8 mouse cellular contexts compared by ENCODE assay signal in the genomic region with DNA sequence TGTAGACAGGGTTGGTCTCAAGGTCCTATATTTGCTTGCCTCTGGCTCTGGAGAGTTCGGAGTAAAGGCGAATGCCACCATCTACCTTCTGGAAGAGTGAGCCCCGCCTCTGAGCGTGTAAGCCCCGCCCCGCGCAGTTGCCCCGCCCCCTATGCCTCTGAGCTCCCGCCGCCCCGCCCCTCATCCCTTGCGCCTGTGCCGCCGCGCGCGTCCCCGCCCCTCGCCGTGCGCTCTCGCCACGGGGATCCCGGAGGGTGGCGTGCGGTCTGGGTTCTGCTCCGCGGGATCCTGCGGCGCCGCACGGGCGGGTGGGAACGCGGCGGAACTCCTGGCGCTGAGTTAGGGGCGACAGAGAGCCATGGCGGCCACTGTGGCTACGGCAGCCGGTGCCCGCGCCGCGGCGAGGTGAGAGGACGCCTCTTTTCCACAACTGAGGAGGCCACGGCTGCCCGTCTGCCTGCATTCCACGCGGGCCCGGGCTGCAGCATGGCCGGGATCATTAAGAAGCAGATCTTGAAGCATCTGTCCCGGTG. TPM values are rescaled to one million over a fixed set of nuclear protein-coding genes. Genes with fewer than 3 reads are reported as not detected.
DNase-seq lines count a peak whose midpoint lies in the region; ATAC-seq lines count a peak whose summit lies in the region.

TSS of gene Uhrf1bp1 (plus strand) at position 177 of the 533 bp plus-strand sequence.

- under 1% methylated on average over 54 of the region's 54 CpGs for WGBS in forebrain, embryonic 10.5 days
- WGBS in heart, embryonic 14.5 days: under 1% methylated on average over 53 of the region's 54 CpGs
- under 1% methylated on average over 54 of the region's 54 CpGs for WGBS in liver, embryonic 12.5 days (ENCODE audit: insufficient replicate concordance)
- WGBS in stomach, embryonic 14.5 days: under 1% methylated on average over 54 of the region's 54 CpGs

- H3K4me3 ChIP-seq in forebrain, embryonic 10.5 days: peak within 1 kb of the TSS; percentile 66
- peak within 1 kb of the TSS; percentile 52 to 92 for H3K4me3 ChIP-seq in heart, embryonic 14.5 days (ENCODE audit: control insufficient read depth in 1 of 2, insufficient read depth in 1 of 2, low read depth in 1 of 2, low read length in 2 of 2)
- peak within 1 kb of the TSS; percentile 94 for H3K4me3 ChIP-seq in liver, embryonic 12.5 days
- H3K4me3 ChIP-seq in stomach, embryonic 14.5 days (ENCODE audit: low read depth, low read length): peak within 1 kb of the TSS; percentile 75

- peak within 1 kb of the TSS; percentile 81 for H3K4me2 ChIP-seq in heart, embryonic 14.5 days (ENCODE audit: low read length)
- H3K4me2 ChIP-seq in liver, embryonic 12.5 days: peak within 1 kb of the TSS; percentile 99
- peak within 1 kb of the TSS; percentile 76 for H3K4me2 ChIP-seq in stomach, embryonic 14.5 days (replicated peaks; ENCODE audit: low read depth, low read length)

- peak within 1 kb of the TSS; percentile 96 for H3K9ac ChIP-seq in heart, embryonic 14.5 days (ENCODE audit: low read length)
- peak within 1 kb of the TSS; percentile 94 for H3K9ac ChIP-seq in liver, embryonic 12.5 days
- H3K9ac ChIP-seq in stomach, embryonic 14.5 days (replicated peaks; ENCODE audit: low read depth, low read length): peak within 1 kb of the TSS; percentile 75

- H3K27ac ChIP-seq in forebrain, embryonic 10.5 days: peak within 1 kb of the TSS; percentile 94
- H3K27ac ChIP-seq in heart, embryonic 14.5 days (replicated peaks in 1 of 2; ENCODE audit: control insufficient read depth in 1 of 2, insufficient read depth in 1 of 2, low read depth in 2 of 2, low read length in 2 of 2): peak within 1 kb of the TSS; percentile 54 to 82
- peak within 1 kb of the TSS; percentile 89 for H3K27ac ChIP-seq in liver, embryonic 12.5 days
- peak within 1 kb of the TSS; percentile 66; the same call in 1 of the 2 replicates for H3K27ac ChIP-seq in stomach, embryonic 14.5 days (ENCODE audit: low read length)

- H3K9me3 ChIP-seq in forebrain, embryonic 10.5 days: no peaks in the 10 kb centered on the region
- H3K9me3 ChIP-seq in heart, embryonic 14.5 days (ENCODE audit: control insufficient read depth, low read length): no peaks in the 10 kb centered on the region
- H3K9me3 ChIP-seq in liver, embryonic 12.5 days (replicated peaks): no peaks in the 10 kb centered on the region
- H3K9me3 ChIP-seq in stomach, embryonic 14.5 days (ENCODE audit: control insufficient read depth, low read depth, low read length): no peaks in the 10 kb centered on the region

- H3K4me1 ChIP-seq in forebrain, embryonic 10.5 days: peaks cover 35% of the 10 kb centered on the region
- H3K4me1 ChIP-seq in heart, embryonic 14.5 days (ENCODE audit: control insufficient read depth in 2 of 2, insufficient read depth in 2 of 2, low read length in 2 of 2): peaks cover 8 to 17% of the 10 kb centered on the region in 2 experiments
- peaks cover 53% of the 10 kb centered on the region for H3K4me1 ChIP-seq in liver, embryonic 12.5 days
- peaks cover 18% of the 10 kb centered on the region; the same call in 1 of the 2 replicates for H3K4me1 ChIP-seq in stomach, embryonic 14.5 days (ENCODE audit: control insufficient read depth, insufficient read depth, low read length)

- ATAC-seq in CD4-positive, CD25-positive, alpha-beta regulatory T cell, adult 4 months: peak; percentile 86
- ATAC-seq in heart, embryonic 14.5 days (ENCODE audit: insufficient number of reproducible peaks, insufficient read depth, low FRiP score, low read depth): peak; percentile 81
- peak; percentile 77 for ATAC-seq in liver, embryonic 12.5 days
- ATAC-seq in stomach, embryonic 14.5 days (ENCODE audit: insufficient number of reproducible peaks, insufficient read depth, low FRiP score, low read depth): peak; percentile 82

- H3K27me3 ChIP-seq in forebrain, embryonic 10.5 days (ENCODE audit: poor library complexity, severe bottlenecking): no peaks in the 10 kb centered on the region
- no peaks in the 10 kb centered on the region for H3K27me3 ChIP-seq in heart, embryonic 14.5 days (ENCODE audit: control insufficient read depth, insufficient read depth, low read length)
- H3K27me3 ChIP-seq in liver, embryonic 12.5 days (replicated peaks): no peaks in the 10 kb centered on the region
- H3K27me3 ChIP-seq in stomach, embryonic 14.5 days (ENCODE audit: control insufficient read depth, insufficient read depth, low read length): no peaks in the 10 kb centered on the region

- peaks cover 30% of the 10 kb centered on the region for H3K36me3 ChIP-seq in forebrain, embryonic 10.5 days (replicated peaks)
- H3K36me3 ChIP-seq in heart, embryonic 14.5 days (ENCODE audit: control insufficient read depth, insufficient read depth, low read length): peaks cover 26% of the 10 kb centered on the region
- H3K36me3 ChIP-seq in liver, embryonic 12.5 days: peaks cover 29% of the 10 kb centered on the region
- peaks cover 21% of the 10 kb centered on the region for H3K36me3 ChIP-seq in stomach, embryonic 14.5 days (ENCODE audit: control insufficient read depth, insufficient read depth, low read length)

- peak; percentile 79 for DNase-seq in c-Kit-negative CD71-positive TER-119-positive erythroid progenitor cells, embryonic 14.5 days (ENCODE audit: low read depth, low spot score)
- peak; percentile 85 for DNase-seq in forebrain, embryonic 10.5 days (ENCODE audit: extremely low spot score, low spot score)
- DNase-seq in kidney, postnatal 14 days: peak; percentile 92
- DNase-seq in natural killer cell, adult 2 months (ENCODE audit: low spot score in 2 of 2): peak; percentile 57 to 68

RNA-seq across cellular contexts. Expression of gene Uhrf1bp1, which starts in this region (rescaled TPM):
- 1 to 10 TPM in 1 of 2 experiments, under 1 TPM in 1; 0.65 to 1.3 TPM for polyA plus RNA-seq in CD4-positive, CD25-positive, alpha-beta regulatory T cell, adult 4 months (2017; shearing (Covaris generic))
- 8.5 and 9.3 TPM in 2 replicates for polyA plus RNA-seq in forebrain, embryonic 10.5 days (2016; fragmentation: Nextera tagmentation; extraction: Ambion mirVana)
- 3.2 and 3.3 TPM in 2 replicates for polyA plus RNA-seq in heart, embryonic 14.5 days (2014; fragmentation: Nextera tagmentation; extraction: Ambion mirVana)
- 4.5 and 5.0 TPM in 2 replicates for polyA plus RNA-seq in liver, embryonic 12.5 days (2016; fragmentation: Nextera tagmentation; extraction: Ambion mirVana)
- 6.4 and 7.5 TPM in 2 replicates for polyA plus RNA-seq in stomach, embryonic 14.5 days (2014; fragmentation: Nextera tagmentation; extraction: Ambion mirVana)

Comparison
In these comparisons a context has a peak if more than half of its experiments do, and no peak if none do; other contexts are left out.
1. Peak in every context shown above with its lines: DNase-seq, ATAC-seq, H3K4me3 ChIP-seq and H3K27ac ChIP-seq.